Mouse (Mus musculus) c-Kit-positive CD71-positive TER-119-positive erythroid progenitor cells, embryonic 14.5 days (primary cell): ENCODE data around the gene Ggps1.
A peak's percentile ranks its signal among the peaks of the same experiment; 100 is the strongest.

Experiments used
- DNase-seq: peaks from one replicate; pipeline ENCODE4 v3.0.0-alpha.2; 2013; ENCODE audit warnings: low spot score

Gene Ggps1

DNA sequence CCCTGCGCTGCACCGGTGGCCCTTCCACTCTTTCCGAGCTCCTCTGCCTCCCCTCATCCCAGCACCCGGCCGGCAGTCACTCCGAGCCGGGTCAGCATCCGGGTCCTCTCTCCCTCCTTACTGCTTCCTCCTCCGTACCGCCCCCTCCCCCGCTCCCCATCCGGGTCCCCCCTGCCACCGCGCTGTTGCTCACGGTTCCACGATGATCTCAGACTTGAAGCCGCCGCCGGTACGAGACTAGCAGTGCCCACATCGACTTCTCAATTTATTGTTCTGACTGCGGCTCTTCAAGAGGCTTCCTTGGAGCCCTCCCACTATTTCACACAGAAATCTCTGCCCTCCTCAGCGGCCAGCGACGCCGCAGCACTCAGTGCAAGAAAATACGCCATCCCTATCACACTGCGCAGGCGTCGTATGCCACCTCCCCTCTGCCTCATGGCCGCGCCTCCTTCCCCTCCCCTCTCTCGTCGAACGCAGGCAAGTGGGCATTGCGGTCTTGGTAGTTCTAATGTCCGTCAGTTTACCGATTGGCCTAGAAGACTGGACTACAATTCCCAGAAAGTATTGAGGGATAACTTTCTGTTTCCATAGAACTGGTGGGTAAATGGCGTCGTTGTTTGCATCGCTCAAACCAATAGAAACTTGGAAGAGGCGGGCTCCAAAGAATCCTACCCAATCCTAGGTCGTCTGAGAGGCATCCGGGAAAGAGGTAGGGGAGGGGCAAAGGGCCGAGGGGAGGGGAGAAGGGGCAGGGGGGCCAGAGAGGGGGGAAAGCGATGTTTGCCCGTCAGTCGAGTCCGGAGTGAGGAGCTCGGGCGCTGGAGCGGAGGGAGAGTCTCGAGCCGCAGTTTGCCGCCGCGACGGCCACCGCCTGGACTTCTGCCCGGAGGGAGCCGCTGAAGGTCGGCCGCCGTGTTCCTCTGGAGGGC, at the start of gene Ggps1, which contains the start of gene Arid4b:
TSS of gene Ggps1 (minus strand) at position 476 of the 929 bp plus-strand sequence.
TSS of gene Arid4b (plus strand) at position 220 of the 929 bp plus-strand sequence.
- DNase-seq: peak; percentile 97

GRCm38 (mm10) chr13:14111146-14111545, 47.9 kb upstream of the Ggps1 start:
- no peak for DNase-seq

GRCm38 (mm10) chr13:14110154-14110873, 47.0 kb upstream of the Ggps1 start:
- DNase-seq: no peak

DNA sequence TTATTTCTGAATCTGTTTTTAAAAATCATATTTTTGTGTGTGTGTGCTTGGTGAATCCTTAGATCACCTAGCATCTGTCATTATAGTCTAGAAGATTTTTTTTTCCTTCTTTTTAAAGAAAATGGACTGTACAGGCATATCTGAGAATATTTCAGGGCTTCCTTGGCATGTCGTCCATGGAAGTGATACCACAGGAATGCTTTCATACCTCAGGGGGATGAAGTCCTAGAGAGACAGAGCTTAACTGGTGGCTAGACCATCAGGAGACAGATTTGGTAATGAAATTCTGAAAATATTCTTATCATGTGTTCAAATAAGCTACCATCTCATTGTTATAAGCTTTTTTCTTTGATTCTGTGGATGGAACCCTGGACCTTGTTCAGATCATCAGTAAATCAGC, 39.7 kb upstream of the Ggps1 start:
- DNase-seq: no peak

DNA sequence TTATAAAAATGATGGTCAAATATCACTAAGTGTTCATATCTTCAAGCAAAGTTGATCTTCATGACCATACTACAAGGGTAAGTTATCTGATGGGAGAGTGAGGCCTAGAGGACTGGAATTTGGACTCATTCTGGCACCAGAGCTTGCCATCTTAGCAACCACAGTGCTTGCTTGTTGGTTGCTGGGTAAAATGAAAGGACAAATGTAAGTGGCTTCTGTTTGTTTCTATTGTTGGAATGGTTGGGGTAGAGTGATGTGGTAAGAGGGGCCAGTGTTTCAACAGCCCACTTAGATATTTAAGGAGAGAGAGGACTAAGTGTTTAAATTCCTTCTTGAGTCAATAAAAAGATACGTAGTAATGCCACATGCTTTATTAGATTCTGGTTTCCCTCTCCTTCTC, 25.4 kb upstream of the Ggps1 start:
- no peak for DNase-seq

- no peak for DNase-seq
Observed at GRCm38 (mm10) chr13:14075326-14075725, 12.0 kb upstream of the Ggps1 start.

GRCm38 (mm10) chr13:14074371-14074770, 11.1 kb upstream of the Ggps1 start:
- DNase-seq: no peak

- DNase-seq: no peak
Observed at GRCm38 (mm10) chr13:14069291-14069690, 6.0 kb upstream of the Ggps1 start.

- no peak for DNase-seq
Observed at GRCm38 (mm10) chr13:14068035-14068434, 4.7 kb upstream of the Ggps1 start.

DNA sequence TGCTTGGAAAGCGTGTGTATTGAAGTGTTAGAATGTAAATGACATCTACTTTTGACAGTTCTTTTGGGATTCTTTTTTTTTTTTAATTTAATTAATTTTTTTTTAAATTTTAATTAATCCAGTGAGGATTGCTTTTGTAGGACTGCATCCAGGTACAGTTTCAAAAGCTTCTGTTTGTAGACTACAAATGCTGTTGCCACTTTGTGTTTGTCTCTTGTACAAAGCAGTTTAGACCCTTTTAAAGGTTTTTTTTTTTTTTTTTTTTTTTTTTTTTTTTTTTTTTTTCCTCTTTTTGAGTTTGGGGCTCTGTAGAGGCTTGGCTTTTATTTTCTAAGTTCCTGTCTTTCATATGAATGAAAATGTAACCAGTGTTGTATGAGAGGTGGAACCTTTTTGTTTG, 2.4 kb upstream of the Ggps1 start:
- DNase-seq: no peak

DNA sequence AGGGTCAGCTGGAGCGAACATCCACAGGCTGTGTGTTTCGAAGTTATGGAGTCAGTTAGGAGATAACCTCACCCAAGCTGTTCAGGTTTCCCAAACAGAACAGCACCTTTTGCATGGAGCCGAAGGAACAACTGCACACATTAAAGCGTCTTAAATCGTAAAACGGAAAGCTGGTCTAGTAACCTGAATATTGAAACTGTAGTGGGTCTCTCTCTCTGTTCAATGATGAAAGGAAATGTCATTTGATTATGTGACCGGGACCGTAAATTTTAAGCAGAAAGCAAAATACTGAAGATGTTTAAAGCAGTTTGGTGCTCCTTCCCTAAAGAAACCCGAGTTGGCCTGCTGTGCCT, 1.7 kb upstream of the Ggps1 start:
- no peak for DNase-seq

DNA sequence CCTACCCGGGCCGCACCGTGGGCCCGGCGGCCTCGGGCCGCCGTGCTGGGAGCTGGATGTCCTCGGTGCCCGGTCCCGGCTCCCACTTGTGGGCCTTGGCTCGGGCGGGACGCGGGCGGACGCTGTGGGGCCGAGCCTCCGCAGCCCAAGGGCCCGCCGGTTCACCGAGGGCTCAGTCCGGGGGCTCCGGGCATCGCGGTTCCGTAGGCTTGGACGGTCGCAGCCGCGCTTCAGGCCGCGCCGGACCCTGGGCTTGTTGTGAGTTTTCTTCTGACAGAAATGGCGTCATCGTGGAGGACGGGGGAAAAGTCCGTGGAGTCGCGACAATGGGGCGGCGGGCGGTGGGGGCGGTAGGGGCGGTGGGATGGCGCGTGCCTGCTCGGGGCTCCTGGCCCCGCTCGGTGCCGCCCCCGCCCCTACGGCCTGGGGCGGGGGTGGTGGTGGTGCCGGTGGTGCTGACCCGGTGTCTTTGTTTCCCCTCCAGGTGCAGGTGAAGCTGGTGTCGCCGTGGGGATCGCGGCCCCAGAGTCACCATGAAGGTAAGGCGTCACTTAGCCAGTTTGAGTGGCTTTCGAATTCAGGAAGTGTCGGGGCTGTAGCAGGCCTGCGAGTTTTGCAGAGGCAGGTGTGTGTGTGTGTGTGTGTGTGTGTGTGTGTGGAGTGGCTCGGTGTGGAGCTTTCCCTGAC, 1.2 kb upstream of the Ggps1 start:
- DNase-seq: no peak

DNA sequence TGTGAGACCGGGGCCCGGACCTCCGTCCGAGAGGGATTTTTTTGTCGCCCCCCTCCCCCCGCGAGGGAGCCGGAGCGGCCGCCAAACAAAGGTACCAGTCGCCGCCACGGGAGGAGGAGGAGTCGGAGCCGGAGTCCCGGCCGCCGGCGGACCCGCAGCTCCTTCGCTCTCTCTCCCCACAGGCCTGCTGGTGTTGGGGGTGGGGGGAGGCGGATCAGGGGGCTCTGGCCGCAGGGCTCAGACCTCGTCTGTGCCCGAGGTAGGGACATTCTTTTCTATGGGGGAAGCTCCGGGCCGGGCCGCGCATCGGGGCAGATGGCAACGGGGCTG, 619 bp upstream of the Ggps1 start:
- DNase-seq: no peak

- peak; percentile 40 for DNase-seq
Observed at GRCm38 (mm10) chr13:14062209-14063012, 877 bp downstream of the Ggps1 start.

GRCm38 (mm10) chr13:14059582-14059981, 3.7 kb downstream of the Ggps1 start:
- no peak for DNase-seq

- no peak for DNase-seq
Observed at GRCm38 (mm10) chr13:14056801-14057200, 6.5 kb downstream of the Ggps1 start.

GRCm38 (mm10) chr13:14049878-14050277, 13.4 kb downstream of the Ggps1 start:
- no peak for DNase-seq

DNA sequence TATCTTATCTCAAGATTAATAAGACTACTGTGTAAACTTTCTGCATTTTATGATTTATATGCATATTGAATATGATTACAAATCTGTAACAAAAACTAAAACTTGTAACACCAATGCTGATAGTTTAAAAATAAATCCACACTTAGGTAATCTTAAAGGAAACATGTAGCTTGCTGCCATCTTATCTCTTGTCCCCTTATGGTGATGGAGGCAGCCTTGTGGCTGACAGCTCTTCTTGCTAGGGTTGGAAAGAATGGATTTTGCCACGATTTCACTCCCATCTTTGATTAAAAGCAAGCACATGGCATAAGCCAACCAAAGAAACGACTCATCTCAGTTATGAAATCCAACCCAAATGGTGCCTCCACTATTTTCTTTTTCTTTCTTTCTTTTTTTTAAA, 18.8 kb downstream of the Ggps1 start:
- DNase-seq: no peak

GRCm38 (mm10) chr13:14043851-14044250, 19.4 kb downstream of the Ggps1 start:
- DNase-seq: no peak

DNA sequence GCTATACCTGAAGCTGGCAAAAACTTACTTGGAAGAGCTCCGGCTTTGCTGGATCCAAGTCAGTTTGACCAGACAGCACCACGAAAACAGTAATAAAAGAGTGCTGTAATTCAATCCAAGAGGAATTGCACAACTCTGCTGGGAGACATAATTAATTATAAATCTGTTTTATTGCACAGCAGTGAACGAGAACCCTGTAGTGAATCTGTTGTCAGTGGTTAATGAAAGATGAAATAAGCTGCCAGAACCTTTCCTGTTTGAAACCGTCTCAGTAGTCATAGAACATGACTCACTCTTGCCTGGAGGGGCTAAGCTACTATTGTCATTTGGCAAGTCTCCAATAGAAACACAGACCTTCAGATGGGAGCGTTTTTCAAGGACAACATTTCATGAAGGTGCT, 23.1 kb downstream of the Ggps1 start:
- DNase-seq: no peak

DNA sequence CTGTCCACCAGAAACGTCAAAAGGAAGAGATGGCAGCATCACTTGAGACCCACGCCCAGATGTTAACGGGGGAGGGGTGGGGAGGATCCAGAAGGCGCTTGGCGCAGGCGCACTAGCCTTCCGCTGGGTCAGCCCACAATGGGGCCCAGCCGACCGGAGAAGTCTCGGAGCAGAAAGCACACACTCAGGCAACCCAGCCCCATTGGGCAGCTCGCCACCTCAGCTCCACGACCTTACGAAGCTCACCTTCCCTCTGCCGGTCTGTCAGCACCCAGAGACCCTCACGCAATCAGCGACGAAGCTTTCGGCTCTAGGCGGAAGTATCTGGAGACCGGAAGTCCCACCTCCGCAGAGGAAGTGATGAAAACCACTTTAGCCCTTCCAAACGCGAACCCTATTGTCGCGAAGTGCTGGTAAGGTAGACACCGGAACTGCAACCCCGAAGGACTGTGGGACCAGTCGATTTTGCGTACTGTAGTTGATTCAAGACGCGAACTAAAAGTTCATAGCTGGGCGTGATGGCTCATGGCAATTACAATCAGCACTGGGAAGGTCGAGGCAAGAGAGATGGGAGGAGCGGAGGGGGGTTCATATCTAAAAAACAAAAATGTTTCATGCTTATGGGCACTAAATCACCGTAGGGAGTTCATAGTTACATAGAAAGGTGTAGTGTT, 23.9 kb downstream of the Ggps1 start, which contains the start of gene Tbce:
TSS of gene Tbce (minus strand) at position 347 of the 674 bp plus-strand sequence.
- DNase-seq: peak; percentile 90
